Mouse (Mus musculus): ENCODE data around the gene Xrcc4.

- no peak for TF ChIP-seq CHD2 (IDR thresholded peaks at IDR 0.05; ENCODE audit: low read depth, low read length)
- TF ChIP-seq HCFC1 (IDR thresholded peaks at IDR 0.05; ENCODE audit: borderline replicate concordance, insufficient read depth, low read length), result no peak
- no peak for TF ChIP-seq ZC3H11A (IDR thresholded peaks at IDR 0.05; ENCODE audit: borderline replicate concordance, low read depth, low read length)
- TF ChIP-seq ZNF384 (IDR thresholded peaks at IDR 0.05; ENCODE audit: low read depth, low read length), result no peak
Observed at GRCm38 (mm10) chr13:89890159-89890558, 199.2 kb downstream of the Xrcc4 start.

Measured in ES-E14 (cell line).